Mouse (Mus musculus): ENCODE measurements around the gene Vgll4. TPM values are rescaled to one million over a fixed set of nuclear protein-coding genes. Genes with fewer than 3 reads are reported as not detected.

Gene Vgll4
- polyA plus RNA-seq, 1 experiment from 2014 or later = 75.1 TPM

DNA sequence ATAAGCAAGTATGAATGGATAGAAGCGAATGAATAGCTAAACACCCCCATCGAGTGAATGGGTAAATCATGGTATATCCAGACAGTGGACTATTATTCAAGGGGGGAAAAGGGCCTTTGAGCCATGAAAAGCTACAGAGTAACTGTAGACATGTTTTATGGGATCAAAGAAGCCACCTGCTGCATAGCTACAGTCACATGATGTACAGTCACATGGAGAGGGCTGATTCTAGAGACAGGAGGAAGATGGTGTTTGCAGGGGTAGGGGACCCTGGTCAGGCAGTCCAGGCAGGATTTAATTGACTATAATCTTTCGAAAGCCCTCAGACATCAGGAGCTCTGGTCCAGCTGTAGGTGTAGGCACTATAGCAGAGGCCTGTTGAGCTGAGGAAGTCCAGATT is 133.4 kb downstream of the Vgll4 start:
- 74% methylated on average over 3 of the region's 3 CpGs for WGBS
- ATAC-seq (ENCODE audit: insufficient read depth, low FRiP score) = no peak
- Histone ChIP-seq H3K27me3 (ENCODE audit: control insufficient read depth, insufficient read depth, low read length) (no peaks in the 10 kb centered on the region), H3K27ac (ENCODE audit: low read length) (no peak overlapping the region), H3K36me3 (ENCODE audit: control insufficient read depth, insufficient read depth, low read length) (no peaks in the 10 kb centered on the region), H3K4me2 (ENCODE audit: low read depth, low read length) (no peak overlapping the region), H3K4me3 (replicated peaks; ENCODE audit: low read length) (no peak overlapping the region), H3K9ac (ENCODE audit: low read length) (no peak overlapping the region), H3K4me1 (ENCODE audit: control insufficient read depth, insufficient read depth, low read length) (peaks cover 28% of the 10 kb centered on the region), H3K9me3 (replicated peaks; ENCODE audit: control insufficient read depth, low read length) (no peaks in the 10 kb centered on the region)

GRCm38 (mm10) chr6:114835752-114836151 is 134.0 kb downstream of the Vgll4 start:
- H3K9ac ChIP-seq (ENCODE audit: low read length) = no peak overlapping the region
- WGBS = 77% methylated on average over 1 of the region's 1 CpGs
- no peak for ATAC-seq (ENCODE audit: insufficient read depth, low FRiP score)

GRCm38 (mm10) chr6:114835344-114835743 is 134.4 kb downstream of the Vgll4 start:
- Histone ChIP-seq H3K27ac (ENCODE audit: low read length) (no peak overlapping the region), H3K27me3 (ENCODE audit: control insufficient read depth, insufficient read depth, low read length) (no peaks in the 10 kb centered on the region), H3K36me3 (ENCODE audit: control insufficient read depth, insufficient read depth, low read length) (no peaks in the 10 kb centered on the region), H3K9me3 (replicated peaks; ENCODE audit: control insufficient read depth, low read length) (no peaks in the 10 kb centered on the region), H3K4me3 (replicated peaks; ENCODE audit: low read length) (no peak overlapping the region), H3K4me1 (ENCODE audit: control insufficient read depth, insufficient read depth, low read length) (peaks cover 17% of the 10 kb centered on the region), H3K4me2 (ENCODE audit: low read depth, low read length) (no peak overlapping the region), H3K9ac (ENCODE audit: low read length) (no peak overlapping the region)
- ATAC-seq (ENCODE audit: insufficient read depth, low FRiP score) = no peak
- 83% methylated on average over 7 of the region's 7 CpGs for WGBS

More at GRCm38 (mm10) chr6:114835752-114836151, 134.0 kb downstream of the Vgll4 start:
- Histone ChIP-seq H3K27me3 (ENCODE audit: control insufficient read depth, insufficient read depth, low read length) (no peaks in the 10 kb centered on the region), H3K4me2 (ENCODE audit: low read depth, low read length) (no peak overlapping the region), H3K36me3 (ENCODE audit: control insufficient read depth, insufficient read depth, low read length) (no peaks in the 10 kb centered on the region), H3K4me3 (replicated peaks; ENCODE audit: low read length) (no peak overlapping the region), H3K27ac (ENCODE audit: low read length) (no peak overlapping the region), H3K4me1 (ENCODE audit: control insufficient read depth, insufficient read depth, low read length) (peaks cover 21% of the 10 kb centered on the region), H3K9me3 (replicated peaks; ENCODE audit: control insufficient read depth, low read length) (no peaks in the 10 kb centered on the region)

- H3K4me2 ChIP-seq (ENCODE audit: low read depth, low read length) = no peak overlapping the region
- H3K27ac ChIP-seq (ENCODE audit: low read length) = no peak overlapping the region
- H3K9ac ChIP-seq (ENCODE audit: low read length) = no peak overlapping the region
- peak; percentile 51; the same call in 1 of the 2 replicates for ATAC-seq (ENCODE audit: insufficient read depth, low FRiP score)
- no peaks in the 10 kb centered on the region for H3K9me3 ChIP-seq (replicated peaks; ENCODE audit: control insufficient read depth, low read length)
- no peak overlapping the region for H3K4me3 ChIP-seq (replicated peaks; ENCODE audit: low read length)
- 52% methylated on average over 4 of the region's 4 CpGs for WGBS
- 0 out of 2 replicates have a peak, but pooled peaks cover 5% of the 10 kb centered on the region for H3K4me1 ChIP-seq (ENCODE audit: control insufficient read depth, insufficient read depth, low read length)
- no peaks in the 10 kb centered on the region for H3K27me3 ChIP-seq (ENCODE audit: control insufficient read depth, insufficient read depth, low read length)
- H3K36me3 ChIP-seq (ENCODE audit: control insufficient read depth, insufficient read depth, low read length) = no peaks in the 10 kb centered on the region
Observed at GRCm38 (mm10) chr6:114833791-114834346, 135.9 kb downstream of the Vgll4 start.

GRCm38 (mm10) chr6:114833058-114833685 is 136.6 kb downstream of the Vgll4 start:
- H3K27ac ChIP-seq (ENCODE audit: low read length) = no peak overlapping the region
- H3K4me1 ChIP-seq (ENCODE audit: control insufficient read depth, insufficient read depth, low read length) = 0 out of 2 replicates have a peak, but pooled peaks cover 4% of the 10 kb centered on the region
- ATAC-seq (ENCODE audit: insufficient read depth, low FRiP score) = no peak
- no peak overlapping the region for H3K9ac ChIP-seq (ENCODE audit: low read length)
- H3K9me3 ChIP-seq (replicated peaks; ENCODE audit: control insufficient read depth, low read length) = no peaks in the 10 kb centered on the region
- no peaks in the 10 kb centered on the region for H3K36me3 ChIP-seq (ENCODE audit: control insufficient read depth, insufficient read depth, low read length)
- no peak overlapping the region for H3K4me3 ChIP-seq (replicated peaks; ENCODE audit: low read length)
- WGBS = 61% methylated on average over 9 of the region's 9 CpGs
- no peak overlapping the region for H3K4me2 ChIP-seq (ENCODE audit: low read depth, low read length)
- H3K27me3 ChIP-seq (ENCODE audit: control insufficient read depth, insufficient read depth, low read length) = no peaks in the 10 kb centered on the region

DNA sequence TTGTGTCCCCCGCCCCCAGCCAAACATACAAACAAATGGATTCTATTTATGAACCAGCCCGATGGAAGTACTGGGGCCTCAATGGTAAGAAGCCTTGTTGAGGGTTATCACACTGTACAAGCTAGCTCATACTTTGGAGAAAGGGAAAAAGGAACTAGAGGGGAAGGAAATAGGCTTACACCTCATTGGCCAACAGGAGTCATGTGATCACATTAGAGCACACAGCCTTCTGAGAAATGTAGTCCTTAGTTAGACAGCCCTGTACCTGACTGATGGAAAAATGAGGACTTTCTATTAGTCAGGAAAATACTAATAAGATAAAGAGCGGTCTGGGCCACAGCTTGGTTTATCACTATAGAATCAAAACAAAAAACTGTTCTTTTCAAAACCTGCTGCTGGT is 138.0 kb downstream of the Vgll4 start:
- 86% methylated on average over 3 of the region's 3 CpGs for WGBS
- Histone ChIP-seq H3K4me1 (ENCODE audit: control insufficient read depth, insufficient read depth, low read length) (0 out of 2 replicates have a peak, but pooled peaks cover 4% of the 10 kb centered on the region), H3K27me3 (ENCODE audit: control insufficient read depth, insufficient read depth, low read length) (no peaks in the 10 kb centered on the region), H3K4me3 (replicated peaks; ENCODE audit: low read length) (no peak overlapping the region), H3K36me3 (ENCODE audit: control insufficient read depth, insufficient read depth, low read length) (no peaks in the 10 kb centered on the region), H3K9me3 (replicated peaks; ENCODE audit: control insufficient read depth, low read length) (no peaks in the 10 kb centered on the region), H3K9ac (ENCODE audit: low read length) (no peak overlapping the region), H3K4me2 (ENCODE audit: low read depth, low read length) (no peak overlapping the region), H3K27ac (ENCODE audit: low read length) (no peak overlapping the region)
- no peak for ATAC-seq (ENCODE audit: insufficient read depth, low FRiP score)

DNA sequence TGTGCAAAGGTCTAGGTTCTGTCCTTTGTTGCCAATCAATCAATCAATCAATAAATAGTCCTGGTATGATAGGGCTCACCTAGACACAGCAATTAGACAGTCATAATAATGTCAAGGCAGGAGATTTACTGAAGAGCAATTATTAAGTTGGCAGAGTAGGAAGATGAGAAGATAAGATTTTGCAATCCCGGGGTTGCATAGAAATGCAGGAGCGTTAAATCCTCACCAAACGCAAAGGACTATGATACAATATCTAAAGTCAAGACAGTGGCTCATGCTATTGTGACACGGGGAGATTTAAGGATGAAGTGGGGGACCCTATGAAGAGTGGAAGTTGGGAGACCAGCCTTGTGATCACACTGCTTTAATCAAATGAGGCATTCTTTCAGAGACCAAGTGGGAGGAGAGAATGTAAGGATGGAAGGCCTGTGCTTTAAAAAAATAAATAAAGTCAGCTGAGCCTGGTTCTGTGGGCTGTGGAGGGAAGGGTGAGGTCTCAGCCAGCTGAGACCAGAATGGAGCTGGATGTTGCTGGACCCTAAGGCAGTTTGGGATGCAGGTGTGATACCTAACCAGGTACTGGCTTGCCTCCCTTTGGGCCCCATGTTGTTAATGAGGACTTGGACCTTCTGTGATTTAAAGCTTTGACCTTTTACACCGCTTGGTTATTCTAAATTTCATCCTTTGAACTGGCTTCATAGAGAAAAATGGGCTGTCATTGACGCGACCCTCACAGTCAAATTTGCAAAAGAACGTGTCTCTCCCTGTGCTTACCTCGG is 139.9 kb downstream of the Vgll4 start:
- Histone ChIP-seq H3K27ac (ENCODE audit: low read length) (no peak overlapping the region), H3K36me3 (ENCODE audit: control insufficient read depth, insufficient read depth, low read length) (no peaks in the 10 kb centered on the region), H3K27me3 (ENCODE audit: control insufficient read depth, insufficient read depth, low read length) (no peaks in the 10 kb centered on the region), H3K9me3 (replicated peaks; ENCODE audit: control insufficient read depth, low read length) (no peaks in the 10 kb centered on the region), H3K4me1 (ENCODE audit: control insufficient read depth, insufficient read depth, low read length) (0 out of 2 replicates have a peak, but pooled peaks cover 4% of the 10 kb centered on the region), H3K4me2 (ENCODE audit: low read depth, low read length) (no peak overlapping the region), H3K4me3 (replicated peaks; ENCODE audit: low read length) (no peak overlapping the region), H3K9ac (ENCODE audit: low read length) (no peak overlapping the region)
- ATAC-seq (ENCODE audit: insufficient read depth, low FRiP score) = no peak
- 77% methylated on average over 9 of the region's 9 CpGs for WGBS

DNA sequence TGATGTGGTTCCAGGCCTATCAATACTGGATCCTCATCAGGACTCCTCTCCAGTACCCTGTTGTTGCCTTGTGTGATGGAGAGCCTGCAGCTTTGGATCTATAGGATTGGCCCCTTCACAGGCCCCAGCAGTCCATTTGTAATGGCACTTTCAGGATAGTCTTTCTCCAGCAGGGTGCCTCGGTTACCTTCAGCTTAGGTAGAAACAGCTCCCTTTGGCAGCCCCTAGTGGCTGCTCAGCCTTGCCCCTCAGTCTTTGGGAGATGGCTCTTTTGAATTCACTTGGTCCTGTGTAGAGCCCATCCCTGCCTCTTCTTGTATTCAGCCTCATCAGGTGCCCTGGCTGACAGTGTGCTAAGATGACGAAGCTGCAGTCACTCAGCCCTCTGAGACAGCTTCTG is 142.9 kb downstream of the Vgll4 start:
- no peaks in the 10 kb centered on the region for H3K4me1 ChIP-seq (ENCODE audit: control insufficient read depth, insufficient read depth, low read length)
- H3K27ac ChIP-seq (ENCODE audit: low read length) = no peak overlapping the region
- no peak overlapping the region for H3K4me3 ChIP-seq (replicated peaks; ENCODE audit: low read length)
- WGBS = 77% methylated on average over 2 of the region's 2 CpGs
- no peak for ATAC-seq (ENCODE audit: insufficient read depth, low FRiP score)
- H3K4me2 ChIP-seq (ENCODE audit: low read depth, low read length) = no peak overlapping the region
- no peaks in the 10 kb centered on the region for H3K27me3 ChIP-seq (ENCODE audit: control insufficient read depth, insufficient read depth, low read length)
- no peak overlapping the region for H3K9ac ChIP-seq (ENCODE audit: low read length)
- H3K36me3 ChIP-seq (ENCODE audit: control insufficient read depth, insufficient read depth, low read length) = no peaks in the 10 kb centered on the region
- no peaks in the 10 kb centered on the region for H3K9me3 ChIP-seq (replicated peaks; ENCODE audit: control insufficient read depth, low read length)

DNA sequence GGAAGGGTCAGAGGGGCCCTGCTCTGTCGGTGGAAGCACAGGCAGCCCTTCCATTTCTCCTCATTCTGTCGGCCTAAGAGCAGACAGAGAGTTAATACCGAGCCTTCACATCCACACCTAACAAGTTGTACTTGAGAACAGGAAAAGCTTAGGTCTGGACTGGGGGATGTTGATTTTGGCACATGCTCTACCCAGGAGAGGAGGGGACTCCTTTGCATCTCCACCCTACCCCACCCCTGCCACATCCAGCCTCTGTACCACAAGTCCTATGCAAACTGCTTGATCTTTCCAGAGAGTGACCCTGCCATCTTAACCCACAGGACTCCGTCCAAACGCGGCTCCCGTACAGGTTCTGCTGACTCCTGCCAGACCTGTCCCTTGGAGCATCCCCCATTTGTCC is 148.1 kb downstream of the Vgll4 start:
- WGBS = 87% methylated on average over 7 of the region's 7 CpGs
- Histone ChIP-seq H3K4me1 (ENCODE audit: control insufficient read depth, insufficient read depth, low read length) (peaks cover 19% of the 10 kb centered on the region), H3K9ac (ENCODE audit: low read length) (no peak overlapping the region), H3K36me3 (ENCODE audit: control insufficient read depth, insufficient read depth, low read length) (no peaks in the 10 kb centered on the region), H3K9me3 (replicated peaks; ENCODE audit: control insufficient read depth, low read length) (no peaks in the 10 kb centered on the region), H3K4me3 (replicated peaks; ENCODE audit: low read length) (no peak overlapping the region), H3K4me2 (ENCODE audit: low read depth, low read length) (no peak overlapping the region), H3K27ac (ENCODE audit: low read length) (no peak overlapping the region), H3K27me3 (ENCODE audit: control insufficient read depth, insufficient read depth, low read length) (no peaks in the 10 kb centered on the region)
- no peak for ATAC-seq (ENCODE audit: insufficient read depth, low FRiP score)

Data from stomach, embryonic 16.5 days (tissue).